Mouse (Mus musculus) cerebellum, adult 2 months (tissue): ENCODE measurements at regions not wholly inside any gene's neighbourhood (a gene's known extent, or its start where the extent isn't known, plus 50 kb on each side); places are given as distances from the start of the nearest gene placed in this dataset.

Experiments
- CTCF ChIP-seq: fragments of 200-500 bp; IDR thresholded peaks from 2 replicates; pipeline ENCODE4 v1.5.1; 2011; ENCODE audit warnings: low read depth, mild to moderate bottlenecking, control low read depth, low read length, moderate library complexity, borderline replicate concordance; ENCODE audit not compliant: insufficient read depth
- POLR2A ChIP-seq: fragments of 200-500 bp; IDR thresholded peaks from 2 replicates; pipeline ENCODE4 v1.6.1; 2011; ENCODE audit warnings: low read length, control low read depth, borderline replicate concordance; ENCODE audit not compliant: insufficient read depth

GRCm38 (mm10) chr13:74969244-74969643 is 120.4 kb upstream of the Pcsk1 start:
- TF ChIP-seq POLR2A, result no peak
- TF ChIP-seq CTCF, result no peak
